17 mouse cellular contexts compared by ENCODE assay signal in genomic region chr2:127928279-127928678, GRCm38 (mm10).
A peak's percentile ranks its signal among the peaks of the same experiment; 100 is the strongest.
DNase-seq lines count a peak whose midpoint lies in the region; ATAC-seq and TF ChIP-seq lines count a peak whose summit lies in the region.
"Had no signal": no experiment of that assay in that cellular context is flagged by ENCODE, and none has a peak within 500 bp of the region (broad histone marks: within the 10 kb centered on the region; RNA-seq: fewer than 3 reads in every experiment).

No protein-coding gene starts in this region.

- peak overlapping the region; percentile 67 for H3K27ac ChIP-seq in forebrain, embryonic 10.5 days
- no peak overlapping the region for H3K27ac ChIP-seq in forebrain, embryonic 15.5 days (replicated peaks)
- peak overlapping the region; percentile 68 for H3K27ac ChIP-seq in kidney, embryonic 16.5 days (ENCODE audit: low read length)
- no peak overlapping the region for H3K27ac ChIP-seq in CH12.LX (ENCODE audit: insufficient read depth, low read depth)
- peak overlapping the region; percentile 64; the same call in 1 of the 2 replicates for H3K27ac ChIP-seq in limb, embryonic 10.5 days
- H3K27ac ChIP-seq: gastrocnemius, adult 2 months; heart, adult 2 months; intestine, embryonic 15.5 days had no signal

- TF ChIP-seq POLR2A in CH12.LX (IDR thresholded peaks at IDR 0.05; ENCODE audit: low read depth, low read length), result no peak

- no peaks in the 10 kb centered on the region for H3K9me3 ChIP-seq in forebrain, embryonic 10.5 days
- no peaks in the 10 kb centered on the region for H3K9me3 ChIP-seq in forebrain, embryonic 15.5 days
- H3K9me3 ChIP-seq in kidney, embryonic 16.5 days (ENCODE audit: low read length), result no peaks in the 10 kb centered on the region
- no peaks in the 10 kb centered on the region for H3K9me3 ChIP-seq in CH12.LX (replicated peaks; ENCODE audit: low read length)
- H3K9me3 ChIP-seq in limb, embryonic 10.5 days (replicated peaks), result no peaks in the 10 kb centered on the region
- H3K9me3 ChIP-seq: intestine, embryonic 15.5 days; limb, embryonic 12.5 days had no signal

- no peak overlapping the region for H3K4me2 ChIP-seq in forebrain, embryonic 15.5 days (replicated peaks)
- no peak overlapping the region for H3K4me2 ChIP-seq in kidney, embryonic 16.5 days (replicated peaks; ENCODE audit: low read depth, low read length)
- H3K4me2 ChIP-seq in CH12.LX (ENCODE audit: insufficient read depth, low read depth, poor library complexity, severe bottlenecking), result peak overlapping the region; percentile 93

- no peak for TF ChIP-seq CTCF in CH12.LX (conservative IDR thresholded peaks at IDR 0.05 in 1 of 2, IDR thresholded peaks at IDR 0.05 in 1 of 2; ENCODE audit: low read depth in 2 of 2, low read length in 2 of 2)

- H3K4me1 ChIP-seq in forebrain, embryonic 10.5 days, result peaks cover 43% of the 10 kb centered on the region
- H3K4me1 ChIP-seq in forebrain, embryonic 15.5 days, result peaks cover 8% of the 10 kb centered on the region; the same call in 1 of the 2 replicates
- H3K4me1 ChIP-seq in kidney, embryonic 16.5 days (ENCODE audit: insufficient read depth, low read length), result peaks cover 32% of the 10 kb centered on the region
- peaks cover 27 to 73% of the 10 kb centered on the region in 2 experiments for H3K4me1 ChIP-seq in CH12.LX (ENCODE audit: control insufficient read depth in 1 of 2, insufficient read depth in 2 of 2)
- H3K4me1 ChIP-seq in limb, embryonic 10.5 days, result peaks cover 30% of the 10 kb centered on the region

- H3K79me2 ChIP-seq in CH12.LX (replicated peaks; ENCODE audit: control insufficient read depth, extremely low read depth, insufficient read depth, poor library complexity, severe bottlenecking), result no peaks in the 10 kb centered on the region

- in situ Hi-C loops in CH12.LX (cut with MboI; ENCODE audit: low pct_ligation_motif_present, low pct_unique_long_range_greater_than_20kb, low sequenced_read_pairs), result no loop called here

- H3K27me3 ChIP-seq in forebrain, embryonic 10.5 days (ENCODE audit: poor library complexity, severe bottlenecking), result no peaks in the 10 kb centered on the region
- H3K27me3 ChIP-seq in forebrain, embryonic 15.5 days, result no peaks in the 10 kb centered on the region
- no peaks in the 10 kb centered on the region for H3K27me3 ChIP-seq in kidney, embryonic 16.5 days (ENCODE audit: insufficient read depth, low read length)
- peaks cover 2% of the 10 kb centered on the region for H3K27me3 ChIP-seq in CH12.LX (replicated peaks)
- no peaks in the 10 kb centered on the region for H3K27me3 ChIP-seq in limb, embryonic 10.5 days (ENCODE audit: low read depth, poor library complexity, severe bottlenecking)
- H3K27me3 ChIP-seq: intestine, embryonic 15.5 days; limb, embryonic 12.5 days had no signal

- no peak overlapping the region; the same call in 1 of the 2 replicates for H3K4me3 ChIP-seq in forebrain, embryonic 10.5 days
- no peak overlapping the region for H3K4me3 ChIP-seq in forebrain, embryonic 15.5 days
- H3K4me3 ChIP-seq in kidney, embryonic 16.5 days (ENCODE audit: low read length), result no peak overlapping the region
- no peak overlapping the region for H3K4me3 ChIP-seq in CH12.LX (replicated peaks in 1 of 3; ENCODE audit: low read depth in 2 of 3, low read length in 2 of 3, poor library complexity in 1 of 3)
- no peak overlapping the region for H3K4me3 ChIP-seq in limb, embryonic 10.5 days
- H3K4me3 ChIP-seq: heart, adult 2 months; intestine, embryonic 15.5 days; limb, embryonic 12.5 days had no signal

- no peak for TF ChIP-seq EP300 in CH12.LX (IDR thresholded peaks at IDR 0.05; ENCODE audit: low read length)

- H3K36me3 ChIP-seq in forebrain, embryonic 10.5 days (replicated peaks), result no peaks in the 10 kb centered on the region
- H3K36me3 ChIP-seq in forebrain, embryonic 15.5 days, result no peaks in the 10 kb centered on the region
- H3K36me3 ChIP-seq in kidney, embryonic 16.5 days (ENCODE audit: insufficient read depth, low read length), result no peaks in the 10 kb centered on the region
- H3K36me3 ChIP-seq in CH12.LX (replicated peaks in 1 of 2; ENCODE audit: control insufficient read depth in 1 of 2, insufficient read depth in 1 of 2, low read length in 1 of 2), result no peaks in the 10 kb centered on the region
- no peaks in the 10 kb centered on the region for H3K36me3 ChIP-seq in limb, embryonic 10.5 days
- H3K36me3 ChIP-seq: intestine, embryonic 15.5 days; limb, embryonic 12.5 days had no signal

- dilution Hi-C loops in CH12.LX (cut with MboI; ENCODE audit: extremely low pct_ligation_motif_present, extremely low pct_unique_long_range_greater_than_20kb, low sequenced_read_pairs), result no loop called here

- 25% methylated on average over 5 of the region's 5 CpGs for WGBS in forebrain, embryonic 10.5 days
- 16% methylated on average over 5 of the region's 5 CpGs for WGBS in forebrain, embryonic 15.5 days
- 23% methylated on average over 5 of the region's 5 CpGs for WGBS in kidney, embryonic 16.5 days
- WGBS in limb, embryonic 10.5 days, result 43% methylated on average over 5 of the region's 5 CpGs

- TF ChIP-seq RAD21 in CH12.LX (IDR thresholded peaks at IDR 0.05; ENCODE audit: low read depth, low read length), result no peak

- no peak for ATAC-seq in forebrain, embryonic 15.5 days (replicated peaks)
- ATAC-seq in kidney, embryonic 16.5 days (ENCODE audit: low FRiP score, low TSS enrichment), result peak; percentile 24; the same call in 1 of the 2 replicates
- no peak for ATAC-seq in megakaryocyte-erythroid progenitor cell, adult 5-6 weeks (replicated peaks; ENCODE audit: low FRiP score, low TSS enrichment, poor library complexity, severe bottlenecking)
- ATAC-seq: forebrain, embryonic 14.5 days; liver, postnatal 0 days had no signal

- H3K9ac ChIP-seq in forebrain, embryonic 15.5 days (replicated peaks), result no peak overlapping the region
- no peak overlapping the region for H3K9ac ChIP-seq in kidney, embryonic 16.5 days (replicated peaks; ENCODE audit: low read length)
- no peak overlapping the region for H3K9ac ChIP-seq in CH12.LX (ENCODE audit: insufficient read depth, low read depth)
- H3K9ac ChIP-seq: intestine, embryonic 15.5 days; liver, postnatal 0 days had no signal

- no peak for DNase-seq in forebrain, embryonic 10.5 days (ENCODE audit: extremely low spot score, low spot score)
- DNase-seq in kidney, adult 11 months, result no peak
- DNase-seq in CH12.LX (ENCODE audit: extremely low read depth), result no peak
- no peak for DNase-seq in limb, embryonic 10.5 days (ENCODE audit: low spot score)
- no peak for DNase-seq in adipocyte (ENCODE audit: low spot score)
- DNase-seq: cerebellum, adult 9-11 months; gastrocnemius, adult 2 months; heart, postnatal 14 days; layer of hippocampus, postnatal 36 days had no signal

TF ChIP-seq in CH12.LX, 34 proteins besides CTCF, POLR2A, EP300 and RAD21:
- TF ChIP-seq MAX (IDR thresholded peaks at IDR 0.05; ENCODE audit: low read length), result no peak
- no peak for TF ChIP-seq ETS1 (conservative IDR thresholded peaks at IDR 0.05; ENCODE audit: low read depth, low read length)
- TF ChIP-seq MAZ (IDR thresholded peaks at IDR 0.05; ENCODE audit: low read depth, low read length), result no peak

Comparison
In these comparisons a context has a peak if more than half of its experiments do, and no peak if none do; other contexts are left out.
1. H3K27ac ChIP-seq: peak in forebrain, embryonic 10.5 days (single experiment), kidney, embryonic 16.5 days (single experiment) and limb, embryonic 10.5 days (single experiment); none in forebrain, embryonic 15.5 days (single experiment) and CH12.LX (single experiment).